In genomic region chr17:34026917-34027655, GRCm38 (mm10) we compare ENCODE assay signal across 8 mouse cellular contexts. TPM values are rescaled to one million over a fixed set of nuclear protein-coding genes. Genes with fewer than 3 reads are reported as not detected.
DNase-seq lines count a peak whose midpoint lies in the region; ATAC-seq and TF ChIP-seq lines count a peak whose summit lies in the region.

No protein-coding gene starts in this region.

- peak; percentile 51 for DNase-seq in left cerebral cortex, postnatal 4 days
- DNase-seq in left cerebral cortex, postnatal 36 days (ENCODE audit: low spot score in 2 of 2), result no peak
- peak; percentile 48 for DNase-seq in testis, postnatal 10 days (ENCODE audit: low spot score)
- no peak for DNase-seq in urinary bladder, postnatal 14 days (ENCODE audit: low spot score)

- no peaks in the 10 kb centered on the region for H3K9me3 ChIP-seq in heart, embryonic 15.5 days (replicated peaks)
- H3K9me3 ChIP-seq in limb, embryonic 13.5 days, result no peaks in the 10 kb centered on the region
- H3K9me3 ChIP-seq in midbrain, embryonic 15.5 days, result no peaks in the 10 kb centered on the region

- H3K4me2 ChIP-seq in heart, embryonic 15.5 days, result peak overlapping the region; percentile 94
- H3K4me2 ChIP-seq in limb, embryonic 13.5 days (replicated peaks), result peak overlapping the region; percentile 97
- peak overlapping the region; percentile 90 for H3K4me2 ChIP-seq in midbrain, embryonic 15.5 days

- H3K4me3 ChIP-seq in bone marrow macrophage, adult 2 months (ENCODE audit: insufficient read depth, low read length), result peak overlapping the region; percentile 75
- H3K4me3 ChIP-seq in heart, embryonic 15.5 days, result peak overlapping the region; percentile 59
- peak overlapping the region; percentile 85 for H3K4me3 ChIP-seq in limb, embryonic 13.5 days
- peak overlapping the region; percentile 62 for H3K4me3 ChIP-seq in midbrain, embryonic 15.5 days

- no peaks in the 10 kb centered on the region for H3K27me3 ChIP-seq in heart, embryonic 15.5 days
- H3K27me3 ChIP-seq in limb, embryonic 13.5 days, result no peaks in the 10 kb centered on the region
- H3K27me3 ChIP-seq in midbrain, embryonic 15.5 days (replicated peaks), result no peaks in the 10 kb centered on the region

- peaks cover 28% of the 10 kb centered on the region for H3K36me3 ChIP-seq in heart, embryonic 15.5 days
- peaks cover 40% of the 10 kb centered on the region for H3K36me3 ChIP-seq in limb, embryonic 13.5 days
- peaks cover 12% of the 10 kb centered on the region; the same call in 1 of the 2 replicates for H3K36me3 ChIP-seq in midbrain, embryonic 15.5 days (replicated peaks)

- ATAC-seq in heart, embryonic 15.5 days (replicated peaks; ENCODE audit: insufficient number of reproducible peaks, insufficient read depth, low FRiP score, low read depth), result no peak
- ATAC-seq in limb, embryonic 13.5 days (ENCODE audit: low FRiP score, low read depth), result no peak
- ATAC-seq in midbrain, embryonic 15.5 days (replicated peaks), result no peak

- H3K4me1 ChIP-seq in bone marrow macrophage, adult 2 months (ENCODE audit: control insufficient read depth, insufficient read depth, low read length), result peaks cover 28% of the 10 kb centered on the region
- peaks cover 61% of the 10 kb centered on the region for H3K4me1 ChIP-seq in heart, embryonic 15.5 days (replicated peaks)
- peaks cover 64% of the 10 kb centered on the region for H3K4me1 ChIP-seq in limb, embryonic 13.5 days
- peaks cover 73% of the 10 kb centered on the region for H3K4me1 ChIP-seq in midbrain, embryonic 15.5 days

- TF ChIP-seq POLR2A in bone marrow macrophage, adult 2 months (IDR thresholded peaks at IDR 0.05; ENCODE audit: borderline replicate concordance, low read depth, low read length), result no peak

- intact Hi-C loops in left cerebral cortex, postnatal 4 days (cut with DNase I), result no loop called here
- intact Hi-C loops in left cerebral cortex, postnatal 36 days (cut with DNase I), result no loop called here

- peak overlapping the region; percentile 43 for H3K27ac ChIP-seq in bone marrow macrophage, adult 2 months (ENCODE audit: insufficient read depth, low read depth, low read length)
- H3K27ac ChIP-seq in heart, embryonic 15.5 days, result peak overlapping the region; percentile 74
- peak overlapping the region; percentile 61; the same call in 1 of the 2 replicates for H3K27ac ChIP-seq in limb, embryonic 13.5 days
- H3K27ac ChIP-seq in midbrain, embryonic 15.5 days, result peak overlapping the region; percentile 99

- H3K9ac ChIP-seq in heart, embryonic 15.5 days, result peak overlapping the region; percentile 66
- H3K9ac ChIP-seq in limb, embryonic 13.5 days, result peak overlapping the region; percentile 68
- H3K9ac ChIP-seq in midbrain, embryonic 15.5 days, result peak overlapping the region; percentile 59

- 10% methylated on average over 36 of the region's 36 CpGs for WGBS in heart, embryonic 15.5 days
- 8% methylated on average over 36 of the region's 36 CpGs for WGBS in limb, embryonic 13.5 days
- 3% methylated on average over 36 of the region's 36 CpGs for WGBS in midbrain, embryonic 15.5 days

- TF ChIP-seq CTCF in bone marrow macrophage, adult 2 months (IDR thresholded peaks at IDR 0.05; ENCODE audit: low read depth, low read length), result no peak

RNA-seq across cellular contexts. Expression of gene H2-Ke6, which starts 0.8 kb away (rescaled TPM):
- 10 to 100 TPM; 41.6 to 45.2 TPM for total RNA-seq in left cerebral cortex, postnatal 4 days (2021)
- total RNA-seq in left cerebral cortex, postnatal 36 days (2021), result 10 to 100 TPM; 35.7 to 36.6 TPM
- polyA plus RNA-seq in bone marrow macrophage, adult 2 months (2012; ENCODE audit: insufficient read depth, insufficient read length, missing spikeins), result 64.2 and 78.0 TPM in 2 replicates
- 47.4 and 56.2 TPM in 2 replicates for polyA plus RNA-seq in heart, embryonic 15.5 days (2015; fragmentation: Nextera tagmentation; extraction: Ambion mirVana)
- 50.0 and 59.4 TPM in 2 replicates for polyA plus RNA-seq in limb, embryonic 13.5 days (2015; fragmentation: Nextera tagmentation; extraction: Ambion mirVana)
- 65.6 and 74.1 TPM in 2 replicates for polyA plus RNA-seq in midbrain, embryonic 15.5 days (2015; fragmentation: Nextera tagmentation; extraction: Ambion mirVana)

RNA-seq across cellular contexts. Expression of gene Ring1, which starts 2.6 kb away (rescaled TPM):
- 10 to 100 TPM; 23.6 to 28.2 TPM for total RNA-seq in left cerebral cortex, postnatal 4 days (2021)
- total RNA-seq in left cerebral cortex, postnatal 36 days (2021), result 10 to 100 TPM; 33.5 to 35.9 TPM
- 22.8 and 22.9 TPM in 2 replicates for polyA plus RNA-seq in bone marrow macrophage, adult 2 months (2012; ENCODE audit: insufficient read depth, insufficient read length, missing spikeins)
- 15.8 and 20.8 TPM in 2 replicates for polyA plus RNA-seq in heart, embryonic 15.5 days (2015; fragmentation: Nextera tagmentation; extraction: Ambion mirVana)
- 19.1 and 19.8 TPM in 2 replicates for polyA plus RNA-seq in limb, embryonic 13.5 days (2015; fragmentation: Nextera tagmentation; extraction: Ambion mirVana)
- 22.8 and 26.3 TPM in 2 replicates for polyA plus RNA-seq in midbrain, embryonic 15.5 days (2015; fragmentation: Nextera tagmentation; extraction: Ambion mirVana)

RNA-seq across cellular contexts. Expression of gene Slc39a7, which starts 4.4 kb away (rescaled TPM):
- total RNA-seq in left cerebral cortex, postnatal 4 days (2021), result 10 to 100 TPM; 96.3 to 98.7 TPM
- 100 to 1,000 TPM; 101 to 105 TPM for total RNA-seq in left cerebral cortex, postnatal 36 days (2021)
- 62.3 and 70.1 TPM in 2 replicates for polyA plus RNA-seq in bone marrow macrophage, adult 2 months (2012; ENCODE audit: insufficient read depth, insufficient read length, missing spikeins)
- 97.8 and 133 TPM in 2 replicates for polyA plus RNA-seq in heart, embryonic 15.5 days (2015; fragmentation: Nextera tagmentation; extraction: Ambion mirVana)
- 237 and 244 TPM in 2 replicates for polyA plus RNA-seq in limb, embryonic 13.5 days (2015; fragmentation: Nextera tagmentation; extraction: Ambion mirVana)
- 178 and 184 TPM in 2 replicates for polyA plus RNA-seq in midbrain, embryonic 15.5 days (2015; fragmentation: Nextera tagmentation; extraction: Ambion mirVana)

RNA-seq across cellular contexts. Expression of gene Rxrb, which starts 4.5 kb away (rescaled TPM):
- 10 to 100 TPM; 80.7 to 84.9 TPM for total RNA-seq in left cerebral cortex, postnatal 4 days (2021)
- 10 to 100 TPM; 81.9 to 87.8 TPM for total RNA-seq in left cerebral cortex, postnatal 36 days (2021)
- 50.2 and 51.9 TPM in 2 replicates for polyA plus RNA-seq in bone marrow macrophage, adult 2 months (2012; ENCODE audit: insufficient read depth, insufficient read length, missing spikeins)
- 26.8 and 38.5 TPM in 2 replicates for polyA plus RNA-seq in heart, embryonic 15.5 days (2015; fragmentation: Nextera tagmentation; extraction: Ambion mirVana)
- polyA plus RNA-seq in limb, embryonic 13.5 days (2015; fragmentation: Nextera tagmentation; extraction: Ambion mirVana), result 56.1 and 59.1 TPM in 2 replicates
- polyA plus RNA-seq in midbrain, embryonic 15.5 days (2015; fragmentation: Nextera tagmentation; extraction: Ambion mirVana), result 64.7 and 65.5 TPM in 2 replicates

RNA-seq across cellular contexts. Expression of gene Col11a2, which starts 12.2 kb away (rescaled TPM):
- 1 to 10 TPM; 6.8 to 9.8 TPM for total RNA-seq in left cerebral cortex, postnatal 4 days (2021)
- total RNA-seq in left cerebral cortex, postnatal 36 days (2021), result 10 to 100 TPM; 15.1 to 16.3 TPM
- 0.51 and 0.61 TPM in 2 replicates for polyA plus RNA-seq in bone marrow macrophage, adult 2 months (2012; ENCODE audit: insufficient read depth, insufficient read length, missing spikeins)
- 1.3 and 4.6 TPM in 2 replicates for polyA plus RNA-seq in heart, embryonic 15.5 days (2015; fragmentation: Nextera tagmentation; extraction: Ambion mirVana)
- polyA plus RNA-seq in limb, embryonic 13.5 days (2015; fragmentation: Nextera tagmentation; extraction: Ambion mirVana), result 46.3 and 56.6 TPM in 2 replicates
- 3.2 and 4.8 TPM in 2 replicates for polyA plus RNA-seq in midbrain, embryonic 15.5 days (2015; fragmentation: Nextera tagmentation; extraction: Ambion mirVana)

Comparison
In these comparisons a context has a peak if more than half of its experiments do, and no peak if none do; other contexts are left out.
1. DNase-seq: peak in left cerebral cortex, postnatal 4 days (single experiment) and testis, postnatal 10 days (single experiment); none in left cerebral cortex, postnatal 36 days (0 of 2) and urinary bladder, postnatal 14 days (single experiment).
2. H3K27ac ChIP-seq: peak in every context shown above with its lines; median percentile 99 in midbrain, embryonic 15.5 days; 74 in heart, embryonic 15.5 days; 61 in limb, embryonic 13.5 days; 43 in bone marrow macrophage, adult 2 months.
3. Peak in every context shown above with its lines, with median percentiles within 50 percentile points of each other: H3K4me3 ChIP-seq, H3K4me2 ChIP-seq and H3K9ac ChIP-seq.